Mouse (Mus musculus) left cerebral cortex, postnatal 14 days (tissue): ENCODE data around the gene Ggcx. TPM values are rescaled to one million over a fixed set of nuclear protein-coding genes. Genes with fewer than 3 reads are reported as not detected.

Source experiments
- DNase-seq, 2 experiments: peaks; one replicate each; pipeline ENCODE4 v3.0.0; 2021 to 2022; ENCODE audit warnings: low spot score in 2 of 2, mixed read lengths in 1 of 2
- intact Hi-C: fragments of 180-260 bp; cut with DNase I; formaldehyde crosslinking; loops from one replicate; pipeline ENCODE4 v1.15.1; 2025
- total RNA-seq, 2 experiments: library from RNA; stranded (reverse); gene quantifications; 2 replicates each; pipeline ENCODE4 v1.2.3; 2021

The Ggcx gene
- total RNA-seq, 2 experiments from 2014 or later = 22.3 to 23.1 TPM

DNA sequence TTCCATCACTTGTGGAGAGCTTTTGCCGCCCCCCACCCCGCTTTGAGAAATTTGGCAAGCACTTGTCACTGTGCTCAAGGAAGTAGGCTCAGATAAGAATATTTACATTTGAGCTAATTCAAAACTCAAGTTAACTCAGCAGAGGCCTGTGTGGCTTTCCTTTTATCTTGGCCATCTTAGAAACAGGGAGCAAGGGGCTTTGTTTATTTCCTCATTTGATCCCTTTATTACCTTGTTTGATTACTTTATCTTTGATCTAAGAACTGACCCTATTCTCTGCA lies 66.3 kb downstream of the Ggcx start:
- DNase-seq = no peak
- intact Hi-C loops = no loop called here

Other genes with a start within 250 kb of the Ggcx start
- 1 to 10 TPM; 1.2 to 1.3 TPM for gene Atoh8, start 178.7 kb upstream of the Ggcx start, total RNA-seq
- not detected for gene Sftpb, start 109.7 kb upstream of the Ggcx start, total RNA-seq
- 10 to 100 TPM; 34.3 to 34.9 TPM for gene Usp39, start 69.1 kb upstream of the Ggcx start, total RNA-seq
- 10 to 100 TPM; 13.2 to 15.4 TPM for gene 0610030E20Rik, start 67.0 kb upstream of the Ggcx start, total RNA-seq
- 10 to 100 TPM; 10.4 to 11.8 TPM for gene Tmem150a, start 58.9 kb upstream of the Ggcx start, total RNA-seq
- 10 to 100 TPM; 70.4 to 73.7 TPM for gene Rnf181, start 47.4 kb upstream of the Ggcx start, total RNA-seq
- gene Vamp5, start 33.8 kb upstream of the Ggcx start, total RNA-seq = 1 to 10 TPM; 4.2 to 7.1 TPM
- 10 to 100 TPM in 1 of 2 experiments, 1 to 10 TPM in 1; 9.6 to 11.0 TPM for gene Vamp8, start 23.6 kb upstream of the Ggcx start, total RNA-seq
- 100 to 1,000 TPM; 170 to 173 TPM for gene Mat2a, start 25.2 kb downstream of the Ggcx start, total RNA-seq
- gene Sh2d6, start 107.4 kb downstream of the Ggcx start, total RNA-seq = under 1 TPM; 0.70 to 0.92 TPM
- 1 to 10 TPM; 3.3 to 3.6 TPM for gene Capg, start 130.1 kb downstream of the Ggcx start, total RNA-seq
- 10 to 100 TPM; 15.9 to 17.3 TPM for gene Elmod3, start 184.1 kb downstream of the Ggcx start, total RNA-seq
- gene Retsat, start 184.2 kb downstream of the Ggcx start, total RNA-seq = 10 to 100 TPM; 41.6 to 43.8 TPM
- 10 to 100 TPM; 64.0 to 67.5 TPM for gene Tgoln1, start 202.7 kb downstream of the Ggcx start, total RNA-seq